Comparison of ENCODE assay signal across 14 mouse cellular contexts in the genomic region with DNA sequence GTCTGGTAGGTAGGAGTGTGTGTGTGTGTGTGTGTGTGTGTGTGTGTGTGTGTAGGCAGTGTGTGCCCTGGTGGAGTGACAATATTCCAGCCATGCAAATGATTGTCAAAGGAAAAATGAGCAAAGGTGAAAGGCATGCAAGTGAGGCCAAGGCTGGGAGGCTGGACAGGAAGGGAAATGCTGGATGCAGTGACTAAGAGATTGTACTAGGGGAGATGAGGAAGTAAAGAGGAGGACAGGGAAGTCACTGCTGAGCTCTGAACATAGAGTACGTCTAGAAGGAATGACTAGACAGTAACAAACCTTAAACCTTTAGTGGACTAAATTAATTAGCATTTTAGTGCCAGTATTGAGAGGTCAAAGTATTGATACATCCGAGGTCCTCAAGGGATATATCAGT. TPM values are rescaled to one million over a fixed set of nuclear protein-coding genes. Genes with fewer than 3 reads are reported as not detected.
DNase-seq lines count a peak whose midpoint lies in the region; ATAC-seq and TF ChIP-seq lines count a peak whose summit lies in the region.
"Had no signal": no experiment of that assay in that cellular context is flagged by ENCODE, and none has a peak within 500 bp of the region (broad histone marks: within the 10 kb centered on the region; RNA-seq: fewer than 3 reads in every experiment).

No protein-coding gene starts in this region.

- H3K4me2 ChIP-seq in liver, embryonic 16.5 days (ENCODE audit: low read depth, low read length), result no peak overlapping the region
- no peak overlapping the region for H3K4me2 ChIP-seq in intestine, postnatal 0 days (replicated peaks; ENCODE audit: low read depth)
- H3K4me2 ChIP-seq in stomach, postnatal 0 days (replicated peaks; ENCODE audit: low read depth), result no peak overlapping the region
- H3K4me2 ChIP-seq: neural tube, embryonic 15.5 days had no signal

- no peak for TF ChIP-seq POLR2A in bone marrow macrophage, adult 2 months (IDR thresholded peaks at IDR 0.05; ENCODE audit: borderline replicate concordance, low read depth, low read length)

- H3K9me3 ChIP-seq in liver, embryonic 16.5 days (replicated peaks; ENCODE audit: control insufficient read depth, low read length), result no peaks in the 10 kb centered on the region
- H3K9me3 ChIP-seq in intestine, postnatal 0 days (ENCODE audit: control insufficient read depth), result no peaks in the 10 kb centered on the region
- H3K9me3 ChIP-seq in stomach, postnatal 0 days (ENCODE audit: control insufficient read depth, low read length), result no peaks in the 10 kb centered on the region
- H3K9me3 ChIP-seq: heart, embryonic 10.5 days; neural tube, embryonic 15.5 days had no signal

- 47% methylated on average over 2 of the region's 2 CpGs for WGBS in liver, embryonic 16.5 days (ENCODE audit: insufficient replicate concordance)
- WGBS in intestine, postnatal 0 days, result 42% methylated on average over 2 of the region's 2 CpGs
- WGBS in stomach, postnatal 0 days, result 64% methylated on average over 2 of the region's 2 CpGs

- peak overlapping the region; percentile 34 for H3K27ac ChIP-seq in liver, embryonic 16.5 days (ENCODE audit: low read length)
- peak overlapping the region; percentile 69 for H3K27ac ChIP-seq in bone marrow macrophage, adult 2 months (ENCODE audit: insufficient read depth, low read depth, low read length)
- H3K27ac ChIP-seq in intestine, postnatal 0 days (ENCODE audit: low read depth, low read length), result peak overlapping the region; percentile 60
- H3K27ac ChIP-seq in stomach, postnatal 0 days (replicated peaks), result peak overlapping the region; percentile 58
- H3K27ac ChIP-seq: heart, embryonic 10.5 days; hindbrain, embryonic 10.5 days; neural tube, embryonic 15.5 days had no signal

- peaks cover 42% of the 10 kb centered on the region for H3K4me1 ChIP-seq in liver, embryonic 16.5 days (ENCODE audit: control insufficient read depth, low read depth, low read length)
- H3K4me1 ChIP-seq in bone marrow macrophage, adult 2 months (ENCODE audit: control insufficient read depth, insufficient read depth, low read length), result peaks cover 62% of the 10 kb centered on the region
- H3K4me1 ChIP-seq in intestine, postnatal 0 days (replicated peaks; ENCODE audit: control insufficient read depth, insufficient read depth, low read length), result 0 out of 2 replicates have a peak, but pooled peaks cover 4% of the 10 kb centered on the region
- H3K4me1 ChIP-seq in stomach, postnatal 0 days (replicated peaks; ENCODE audit: control insufficient read depth, insufficient read depth), result no peaks in the 10 kb centered on the region
- H3K4me1 ChIP-seq: hindbrain, embryonic 10.5 days; neural tube, embryonic 15.5 days had no signal

- peaks cover 4% of the 10 kb centered on the region for H3K36me3 ChIP-seq in liver, embryonic 16.5 days (ENCODE audit: control insufficient read depth, insufficient read depth)
- H3K36me3 ChIP-seq in intestine, postnatal 0 days (ENCODE audit: control insufficient read depth, insufficient read depth), result peaks cover 19% of the 10 kb centered on the region
- H3K36me3 ChIP-seq in stomach, postnatal 0 days (ENCODE audit: control insufficient read depth, insufficient read depth, low read length), result no peaks in the 10 kb centered on the region

- no peak for TF ChIP-seq CTCF in bone marrow macrophage, adult 2 months (IDR thresholded peaks at IDR 0.05; ENCODE audit: low read depth, low read length)
- TF ChIP-seq CTCF in intestine, postnatal 0 days (IDR thresholded peaks at IDR 0.05; ENCODE audit: low read depth), result no peak
- no peak for TF ChIP-seq CTCF in stomach, postnatal 0 days (IDR thresholded peaks at IDR 0.05; ENCODE audit: low read depth)

- ATAC-seq in liver, embryonic 16.5 days (ENCODE audit: low read depth), result peak; percentile 49
- ATAC-seq in intestine, postnatal 0 days, result peak; percentile 73
- ATAC-seq in stomach, postnatal 0 days (ENCODE audit: low FRiP score, low TSS enrichment), result peak; percentile 81
- no peak for ATAC-seq in frontal cortex, adult (ENCODE audit: low TSS enrichment)

- no peak for DNase-seq in liver
- DNase-seq in stomach, postnatal 0 days (ENCODE audit: low spot score), result peak; percentile 33
- DNase-seq in frontal cortex, postnatal 10 days (ENCODE audit: low spot score in 2 of 2), result no peak
- DNase-seq: adrenal gland, postnatal 10 days; cerebellum, postnatal 36 days; layer of hippocampus, postnatal 36 days; right cerebral cortex, adult 18-20 months had no signal

- no peak for TF ChIP-seq EP300 in stomach, postnatal 0 days (optimal IDR thresholded peaks at IDR 0.05)

- no peaks in the 10 kb centered on the region for H3K27me3 ChIP-seq in liver, embryonic 16.5 days (ENCODE audit: control insufficient read depth, insufficient read depth, low read depth, low read length)
- H3K27me3 ChIP-seq in intestine, postnatal 0 days (replicated peaks; ENCODE audit: control insufficient read depth, insufficient read depth, low read length), result no peaks in the 10 kb centered on the region
- no peaks in the 10 kb centered on the region for H3K27me3 ChIP-seq in stomach, postnatal 0 days (ENCODE audit: control insufficient read depth, insufficient read depth, low read length)
- H3K27me3 ChIP-seq: neural tube, embryonic 15.5 days had no signal

- no peak overlapping the region for H3K9ac ChIP-seq in liver, embryonic 16.5 days (ENCODE audit: low read depth, low read length)
- no peak overlapping the region for H3K9ac ChIP-seq in intestine, postnatal 0 days (ENCODE audit: low read depth, low read length)
- no peak overlapping the region for H3K9ac ChIP-seq in stomach, postnatal 0 days (ENCODE audit: low read length)
- H3K9ac ChIP-seq: neural tube, embryonic 15.5 days had no signal

- no peak overlapping the region for H3K4me3 ChIP-seq in liver, embryonic 16.5 days (ENCODE audit: low read depth, low read length)
- H3K4me3 ChIP-seq in bone marrow macrophage, adult 2 months (ENCODE audit: insufficient read depth, low read length), result no peak overlapping the region
- no peak overlapping the region for H3K4me3 ChIP-seq in intestine, postnatal 0 days (ENCODE audit: low read depth, low read length)
- no peak overlapping the region for H3K4me3 ChIP-seq in stomach, postnatal 0 days (ENCODE audit: low read depth, low read length)
- H3K4me3 ChIP-seq: heart, embryonic 10.5 days; hindbrain, embryonic 10.5 days; neural tube, embryonic 15.5 days had no signal

RNA-seq across cellular contexts. Expression of gene Irf2, which starts 53.1 kb away (rescaled TPM):
- polyA plus RNA-seq in liver, embryonic 16.5 days (2015; fragmentation: Nextera tagmentation; extraction: Ambion mirVana), result 10.6 and 12.1 TPM in 2 replicates
- polyA plus RNA-seq in bone marrow macrophage, adult 2 months (2012; ENCODE audit: insufficient read depth, insufficient read length, missing spikeins), result 107 and 110 TPM in 2 replicates
- polyA plus RNA-seq in intestine, postnatal 0 days (2015; fragmentation: Nextera tagmentation; extraction: Ambion mirVana), result 43.3 and 46.2 TPM in 2 replicates
- 23.3 and 27.0 TPM in 2 replicates for polyA plus RNA-seq in stomach, postnatal 0 days (2015; fragmentation: Nextera tagmentation; extraction: Ambion mirVana)
